Mouse (Mus musculus) gastrocnemius, postnatal 36 days (tissue): ENCODE results near the gene Dnaic1. TPM values are rescaled to one million over a fixed set of nuclear protein-coding genes. Genes with fewer than 3 reads are reported as not detected.

ENCODE experiments used
- DNase-seq, 2 experiments: peaks; one replicate each; pipeline ENCODE4 v3.0.0; 2022
- intact Hi-C: fragments of 180-260 bp; cut with DNase I; formaldehyde crosslinking; loops from one replicate; pipeline ENCODE4 v1.15.1; 2025
- total RNA-seq, 2 experiments: library from RNA; stranded (reverse); gene quantifications; 2 replicates each; pipeline ENCODE4 v1.2.3; 2021

Gene Dnaic1
- total RNA-seq, 2 experiments from 2014 or later, result not detected

DNA sequence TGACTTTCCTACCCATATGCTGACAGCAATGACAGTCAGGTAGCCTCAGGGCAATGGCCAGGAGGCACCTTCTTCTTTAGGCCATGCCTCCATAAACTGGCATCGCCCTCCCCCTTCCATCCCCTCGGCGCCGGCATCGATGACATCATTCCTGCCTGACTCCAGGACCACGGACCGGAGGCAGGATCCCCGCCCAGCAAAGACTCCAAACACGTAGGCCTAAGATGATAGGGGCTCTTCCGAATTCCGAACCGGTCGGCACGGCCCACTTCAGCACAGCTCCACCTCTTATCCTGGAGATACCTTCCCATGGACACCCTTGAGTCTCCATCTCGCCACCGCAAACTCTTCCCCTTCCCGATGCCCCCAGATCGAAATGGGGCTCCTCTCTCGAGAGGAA, 1.3 kb upstream of the Dnaic1 start:
- intact Hi-C loops, result no loop called here
- DNase-seq, result peak in 1 of 2 experiments; percentile 33

- peak; percentile 27 to 31 for DNase-seq
- intact Hi-C loops, result no loop called here
These were observed 729 bp upstream of the Dnaic1 start for GRCm38 (mm10) chr4:41568682-41569410.

GRCm38 (mm10) chr4:41571490-41571889, 1.9 kb downstream of the Dnaic1 start:
- intact Hi-C loops, result no loop called here
- DNase-seq, result no peak

DNA sequence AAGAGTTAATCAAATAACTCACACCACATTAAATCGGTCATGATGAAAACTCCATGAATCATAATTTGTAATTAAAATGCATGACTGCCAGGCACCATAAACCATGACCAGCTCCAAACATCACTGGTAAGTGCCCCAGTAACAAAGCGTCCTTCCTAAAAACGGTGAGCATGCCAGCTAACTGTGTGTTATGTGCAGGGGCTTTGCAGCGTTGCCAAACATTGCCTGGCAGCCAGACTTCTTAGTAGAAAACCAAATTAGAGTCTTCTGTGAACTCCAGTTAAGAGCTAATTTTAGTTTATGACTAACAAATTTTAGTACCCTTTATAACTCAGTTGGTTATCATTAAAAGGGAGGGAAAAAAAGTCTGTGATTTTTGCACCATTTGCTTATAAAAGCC, 3.9 kb downstream of the Dnaic1 start:
- no peak for DNase-seq
- intact Hi-C loops, result loop anchor here (1.0 kb wide), 1 partner anchor 11 kb away; no protein-coding TSS in a partner anchor

- intact Hi-C loops, result no loop called here
These were observed 6.3 kb downstream of the Dnaic1 start for GRCm38 (mm10) chr4:41575914-41576313.

GRCm38 (mm10) chr4:41583353-41583752, 13.8 kb downstream of the Dnaic1 start:
- no peak for DNase-seq
- intact Hi-C loops, result no loop called here

More at GRCm38 (mm10) chr4:41575914-41576313, 6.3 kb downstream of the Dnaic1 start:
- no peak for DNase-seq

- intact Hi-C loops, result no loop called here
- no peak for DNase-seq
These were observed 33.2 kb downstream of the Dnaic1 start for GRCm38 (mm10) chr4:41602818-41603217.

- DNase-seq, result no peak
- intact Hi-C loops, result loop anchor here (5.0 kb wide), 2 partner anchors 48 to 103 kb away; no protein-coding TSS in a partner anchor
These were observed 35.2 kb downstream of the Dnaic1 start for GRCm38 (mm10) chr4:41604476-41605396.

- peak in 1 of 2 experiments; percentile 23 for DNase-seq
- intact Hi-C loops, result loop anchor here (5.0 kb wide), 2 partner anchors 46 to 101 kb away; no protein-coding TSS in a partner anchor
These were observed 37.2 kb downstream of the Dnaic1 start for GRCm38 (mm10) chr4:41606784-41607183.

- DNase-seq, result no peak
- intact Hi-C loops, result loop anchor here (5.0 to 10.0 kb wide), 4 partner anchors 42 to 133 kb away; no protein-coding TSS in a partner anchor
These were observed 40.4 kb downstream of the Dnaic1 start for GRCm38 (mm10) chr4:41609681-41610593.

DNA sequence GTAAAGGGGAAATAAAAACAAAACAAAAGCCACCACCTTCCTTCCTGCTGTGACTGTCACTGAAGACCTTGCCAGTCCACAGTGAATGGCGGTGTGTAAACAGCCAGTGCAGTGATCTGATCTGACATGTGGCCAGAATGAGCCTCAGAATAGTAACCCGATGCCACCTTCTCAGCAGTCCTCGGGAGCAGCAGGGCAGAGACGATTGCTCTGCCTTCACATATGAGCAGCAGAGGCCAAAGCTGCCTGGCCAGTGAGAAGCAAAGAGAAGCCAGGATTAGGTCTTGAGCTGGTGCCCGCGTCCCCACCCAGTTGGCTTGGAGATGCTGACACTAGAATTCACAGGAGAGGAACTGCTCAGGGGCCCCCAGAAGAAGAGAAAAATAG, 41.0 kb downstream of the Dnaic1 start:
- intact Hi-C loops, result loop anchor here (5.0 to 10.0 kb wide), 2 partner anchors 86 to 133 kb away; no protein-coding TSS in a partner anchor
- peak in 1 of 2 experiments; percentile 17 for DNase-seq

DNA sequence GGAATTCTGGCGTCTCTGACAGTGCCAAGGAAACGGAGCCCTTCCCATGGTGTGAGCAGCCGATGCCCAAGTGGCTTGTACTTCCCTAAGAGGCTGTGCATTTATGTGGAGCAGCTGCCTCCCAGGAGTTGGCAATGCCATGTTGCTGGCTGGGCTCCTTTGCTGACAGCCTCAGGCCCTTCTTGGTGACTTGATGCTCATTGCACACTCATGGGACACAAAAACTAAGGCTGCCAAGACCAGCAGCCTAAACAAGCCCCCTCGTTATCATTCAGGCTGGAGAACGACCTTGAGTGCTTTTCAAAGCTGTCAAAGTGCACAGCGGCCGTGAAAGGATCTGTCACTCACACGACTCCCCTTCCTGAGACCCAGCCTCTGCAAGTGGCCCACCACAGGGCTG, 42.6 kb downstream of the Dnaic1 start:
- no peak for DNase-seq
- intact Hi-C loops, result loop anchor here (5.0 to 10.0 kb wide), 2 partner anchors 87 to 135 kb away; no protein-coding TSS in a partner anchor

- DNase-seq, result peak; percentile 62 to 78
- intact Hi-C loops, result loop anchor here (2.0 to 10.0 kb wide), 3 partner anchors 61 to 137 kb away; no protein-coding TSS in a partner anchor
These were observed 44.6 kb downstream of the Dnaic1 start for GRCm38 (mm10) chr4:41614156-41614555.

GRCm38 (mm10) chr4:41615661-41616599, 46.4 kb downstream of the Dnaic1 start:
- intact Hi-C loops, result loop anchor here (2.0 to 10.0 kb wide), 3 partner anchors 63 to 149 kb away; partner anchors contain the start of gene Nudt2
- no peak for DNase-seq

GRCm38 (mm10) chr4:41618916-41619746, 49.6 kb downstream of the Dnaic1 start:
- peak; percentile 65 to 75 for DNase-seq
- intact Hi-C loops, result loop anchor here (5.0 to 10.0 kb wide), 2 partner anchors 94 to 152 kb away; partner anchors contain the start of gene Nudt2

DNA sequence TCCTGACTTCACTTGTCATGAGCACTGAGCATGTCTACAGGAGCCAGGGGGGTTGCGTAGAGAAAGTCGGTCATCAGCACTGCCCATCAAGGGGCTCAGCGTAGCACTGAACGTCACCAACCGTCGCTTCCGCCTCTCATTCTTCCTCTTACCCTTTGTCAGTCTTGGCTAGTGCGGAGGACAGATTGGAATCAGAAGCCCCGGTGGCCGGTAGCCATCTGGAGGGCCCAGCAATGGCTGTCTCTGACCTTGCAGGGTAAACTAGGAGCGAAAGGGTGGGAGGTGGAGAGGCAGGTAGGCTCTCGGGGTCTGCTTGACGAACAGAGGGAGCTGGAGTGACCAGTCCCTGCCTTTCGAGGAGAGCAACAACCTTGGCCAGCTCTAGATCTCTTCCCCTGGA, 52.5 kb downstream of the Dnaic1 start:
- intact Hi-C loops, result no loop called here

GRCm38 (mm10) chr4:41628202-41628927, 58.8 kb downstream of the Dnaic1 start:
- DNase-seq, result no peak

More for the DNA sequence above, 52.5 kb downstream of the Dnaic1 start:
- DNase-seq, result no peak

More at GRCm38 (mm10) chr4:41628202-41628927, 58.8 kb downstream of the Dnaic1 start:
- intact Hi-C loops, result no loop called here
